Mouse (Mus musculus): ENCODE results near the gene Mtmr14. TPM values are rescaled to one million over a fixed set of nuclear protein-coding genes. Genes with fewer than 3 reads are reported as not detected.

Gene Mtmr14
- 10 to 100 TPM; 34.7 to 44.1 TPM for total RNA-seq (2023)

DNA sequence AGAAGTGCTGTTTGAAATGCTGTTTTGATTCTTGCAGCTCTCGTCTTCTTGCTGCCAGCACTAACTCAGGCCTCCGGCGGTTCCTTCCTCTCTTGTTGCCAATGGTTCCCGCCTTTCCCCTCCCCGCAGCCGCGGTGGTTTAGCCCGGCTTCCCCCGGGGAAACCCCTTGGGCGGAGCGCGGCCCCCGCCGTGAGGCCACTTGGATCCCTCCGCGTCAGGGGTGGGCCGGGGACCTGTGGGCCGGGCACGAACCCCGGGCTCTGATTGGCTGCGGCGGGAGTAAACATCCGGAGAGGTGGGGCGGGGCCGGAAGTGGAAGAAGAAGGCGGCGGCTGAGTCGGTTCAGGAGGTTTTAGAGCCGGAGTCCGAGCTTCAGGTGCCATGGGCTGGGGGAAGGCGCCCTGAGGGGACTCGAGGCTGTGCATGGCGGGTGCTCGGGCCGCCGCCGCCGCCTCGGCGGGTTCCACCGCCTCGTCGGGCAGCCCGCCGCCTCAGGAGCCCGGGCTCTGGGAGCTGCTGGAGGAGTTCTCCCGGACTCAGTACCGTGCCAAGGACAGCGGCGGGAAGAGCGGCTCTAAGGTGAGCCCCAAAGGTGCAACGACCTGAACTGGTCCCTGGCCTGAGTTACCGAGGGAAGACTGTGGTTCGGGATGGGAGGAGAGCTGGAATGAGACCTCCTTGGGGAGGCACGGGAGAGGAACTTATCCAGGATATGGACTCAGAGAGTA, at the start of gene Mtmr14:
Gene Mtmr14 (plus strand): TSS at position 302 of the 729 bp plus-strand sequence.

DNA sequence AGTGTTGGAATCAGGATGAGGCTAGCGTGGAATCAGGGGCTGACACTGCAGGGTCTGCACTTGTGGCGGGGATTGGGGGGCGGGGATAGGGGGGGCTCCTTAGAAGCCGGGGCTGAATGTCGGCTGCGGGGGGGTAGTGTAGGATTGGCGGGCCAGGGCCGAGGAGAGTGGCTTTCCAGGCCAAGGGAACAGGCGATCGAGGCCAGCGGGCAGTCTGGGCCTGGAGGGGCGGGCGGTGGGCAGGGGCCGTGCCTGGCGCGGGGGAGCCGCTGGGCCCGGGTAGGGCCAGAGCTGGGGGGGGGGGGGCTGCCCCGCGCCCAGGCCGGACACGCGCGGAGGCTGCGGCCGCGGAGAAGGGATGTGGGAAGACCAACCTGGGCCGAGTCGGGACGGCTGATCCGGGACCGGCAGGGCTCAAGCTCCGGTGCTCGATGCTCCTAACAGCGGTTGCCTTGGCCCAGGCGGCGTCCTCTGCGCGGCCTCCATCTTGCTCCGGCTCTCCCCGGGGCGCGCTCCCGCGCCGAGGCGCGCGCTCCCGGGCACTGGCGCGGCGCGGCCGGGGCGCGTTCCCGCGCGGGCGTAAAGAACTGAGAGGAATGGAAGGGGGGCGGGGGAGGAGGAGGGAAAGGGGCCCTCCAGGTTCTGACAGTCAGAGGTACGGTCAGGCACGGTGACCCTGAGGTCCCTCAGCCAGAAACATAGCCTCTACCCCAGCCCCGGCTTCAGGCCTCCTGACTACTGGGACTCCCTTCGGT, 42.6 kb upstream of the Mtmr14 start, which contains the start of gene Lhfpl4:
Gene Lhfpl4 (minus strand): TSS at position 544 of the 755 bp plus-strand sequence.

DNA sequence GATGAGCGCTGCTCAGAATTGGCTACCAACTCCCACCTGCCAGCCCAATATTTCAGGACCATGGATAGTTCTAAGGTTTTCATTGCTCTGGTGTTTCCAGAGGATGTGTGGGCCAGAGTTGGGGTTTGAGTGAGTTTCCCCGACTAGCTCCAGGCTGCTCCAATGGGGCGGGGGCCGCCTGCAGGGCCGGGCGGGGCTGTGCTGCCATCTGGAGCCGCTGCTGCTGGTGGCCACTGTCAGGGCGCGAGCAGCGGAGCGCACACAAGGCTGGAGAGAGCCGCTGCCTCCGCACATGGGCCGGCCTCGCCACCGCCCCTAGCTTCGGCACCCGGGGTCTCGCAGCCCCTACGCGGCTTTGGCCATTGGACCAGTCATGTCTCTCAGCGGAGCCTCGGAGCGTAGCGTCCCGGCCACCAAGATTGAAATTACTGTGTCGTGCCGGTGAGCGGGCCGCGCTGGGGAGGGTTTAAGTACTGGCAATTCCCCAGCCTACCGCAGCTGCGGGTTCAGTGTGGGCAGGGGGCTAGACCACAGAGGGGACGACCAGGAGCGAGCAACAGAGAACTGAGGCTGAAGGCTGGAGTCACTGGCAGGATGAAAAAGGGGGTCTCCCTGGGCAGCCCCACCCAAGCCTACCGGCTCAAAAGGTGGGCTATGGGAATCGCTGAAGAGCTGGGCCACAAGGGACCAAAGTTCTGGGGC, 44.6 kb downstream of the Mtmr14 start, which contains the start of gene Cpne9:
Gene Cpne9 (plus strand): TSS at position 207 of the 702 bp plus-strand sequence.

DNA sequence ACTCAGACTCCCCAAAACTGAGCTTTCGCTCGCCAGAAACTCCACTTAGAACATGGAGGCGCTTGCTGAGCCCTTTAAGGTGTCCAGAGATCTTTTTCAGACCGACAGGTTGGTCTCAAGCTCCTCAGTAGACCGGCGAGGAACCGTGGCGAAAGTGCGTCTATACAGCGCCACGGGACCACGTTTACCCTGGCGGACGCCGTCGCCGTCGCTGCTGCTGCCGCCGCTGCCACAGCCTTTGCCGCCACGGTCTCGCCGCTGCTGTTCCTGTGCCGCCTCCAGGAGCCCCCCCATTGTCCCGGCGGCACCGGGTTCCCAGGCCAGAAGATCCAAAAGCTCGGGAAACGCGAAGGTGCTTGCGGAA, 69.3 kb downstream of the Mtmr14 start, which contains the start of gene Brpf1:
Gene Brpf1 (plus strand): TSS at position 152 of the 364 bp plus-strand sequence.

DNA sequence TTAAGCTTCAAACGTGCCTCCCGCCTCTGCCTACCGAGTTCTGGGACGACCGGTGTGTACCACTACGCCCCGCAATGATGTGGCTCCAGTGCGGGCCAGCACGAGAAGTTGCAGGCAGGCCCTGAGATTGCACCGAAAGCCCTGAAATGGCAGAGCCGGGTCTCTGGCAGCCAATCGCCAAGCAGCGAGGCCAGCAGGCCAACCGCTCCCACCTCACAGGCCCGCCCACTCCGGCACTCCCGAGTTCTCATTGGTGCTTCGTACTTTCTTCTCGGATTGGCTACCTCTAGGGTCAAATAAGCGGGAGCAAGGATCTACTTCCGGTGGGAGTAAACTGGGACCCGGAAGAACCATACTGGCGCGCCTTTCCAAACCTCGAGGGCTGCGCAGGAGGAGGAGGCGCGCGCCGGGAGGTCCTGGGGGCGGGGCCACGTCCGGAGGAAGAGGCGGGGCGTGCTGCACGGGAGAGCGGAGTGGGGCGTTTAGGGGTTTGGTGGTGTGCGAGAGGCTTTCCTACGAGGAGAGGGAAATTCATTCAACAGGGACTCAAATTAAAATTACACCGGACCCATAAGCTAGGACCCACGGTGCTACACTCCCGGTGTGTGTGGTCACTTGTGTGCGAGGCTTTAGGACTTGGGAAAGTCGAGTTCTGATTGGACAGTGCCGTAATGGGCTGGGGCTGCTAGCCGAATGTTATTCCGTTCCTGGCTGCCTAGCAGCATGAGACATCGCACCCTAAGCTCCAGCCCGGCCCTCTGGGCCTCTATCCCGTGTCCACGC, 89.1 kb downstream of the Mtmr14 start, which contains the start of gene Ogg1:
Gene Ogg1 (plus strand): TSS at position 440 of the 783 bp plus-strand sequence.

Other genes with a start within 250 kb of the Mtmr14 start
- gene Thumpd3, start 191.6 kb upstream of the Mtmr14 start, total RNA-seq (2023) = 10 to 100 TPM; 48.1 to 58.5 TPM
- 100 to 1,000 TPM; 132 to 140 TPM for gene Setd5, start 160.5 kb upstream of the Mtmr14 start, total RNA-seq (2023)
- 1 to 10 TPM; 1.0 to 2.2 TPM for gene Lhfpl4, start 42.5 kb upstream of the Mtmr14 start, total RNA-seq (2023)
- gene Cpne9, start 44.5 kb downstream of the Mtmr14 start, total RNA-seq (2023) = 1 to 10 TPM; 3.3 to 4.3 TPM
- 10 to 100 TPM; 66.2 to 78.3 TPM for gene Brpf1, start 69.3 kb downstream of the Mtmr14 start, total RNA-seq (2023)
- 10 to 100 TPM; 19.1 to 20.2 TPM for gene Ogg1, start 89.1 kb downstream of the Mtmr14 start, total RNA-seq (2023)
- gene Camk1, start 106.1 kb downstream of the Mtmr14 start, total RNA-seq (2023) = 1 to 10 TPM; 1.4 TPM
- 10 to 100 TPM; 26.3 to 31.3 TPM for gene Tada3, start 140.0 kb downstream of the Mtmr14 start, total RNA-seq (2023)
- 100 to 1,000 TPM; 258 to 260 TPM for gene Arpc4, start 140.3 kb downstream of the Mtmr14 start, total RNA-seq (2023)
- gene Ttll3, start 151.4 kb downstream of the Mtmr14 start, total RNA-seq (2023) = 10 to 100 TPM; 76.1 to 77.8 TPM
- 10 to 100 TPM; 11.7 to 19.9 TPM for gene Rpusd3, start 181.5 kb downstream of the Mtmr14 start, total RNA-seq (2023)
- not detected for gene Cidec, start 197.9 kb downstream of the Mtmr14 start, total RNA-seq (2023)
- gene Jagn1, start 204.7 kb downstream of the Mtmr14 start, total RNA-seq (2023) = 10 to 100 TPM; 21.8 to 24.1 TPM
- gene Il17re, start 220.6 kb downstream of the Mtmr14 start, total RNA-seq (2023) = under 1 TPM; 0.36 to 0.52 TPM
- not detected for gene Il17rc, start 233.6 kb downstream of the Mtmr14 start, total RNA-seq (2023)
- gene Creld1, start 245.5 kb downstream of the Mtmr14 start, total RNA-seq (2023) = 10 to 100 TPM; 10.8 to 11.2 TPM

Measured in T-cell, adult 66 days (primary cell).